Mouse (Mus musculus): ENCODE results near the gene Olfr320. TPM values are rescaled to one million over a fixed set of nuclear protein-coding genes. Genes with fewer than 3 reads are reported as not detected.
"Not testable (repeated sequence)": the region's sequence is repeated elsewhere in the genome, so short reads cannot be mapped to it uniquely, and the experiment has no call there.

Olfr320 gene
- not detected for total RNA-seq (2022)

DNA sequence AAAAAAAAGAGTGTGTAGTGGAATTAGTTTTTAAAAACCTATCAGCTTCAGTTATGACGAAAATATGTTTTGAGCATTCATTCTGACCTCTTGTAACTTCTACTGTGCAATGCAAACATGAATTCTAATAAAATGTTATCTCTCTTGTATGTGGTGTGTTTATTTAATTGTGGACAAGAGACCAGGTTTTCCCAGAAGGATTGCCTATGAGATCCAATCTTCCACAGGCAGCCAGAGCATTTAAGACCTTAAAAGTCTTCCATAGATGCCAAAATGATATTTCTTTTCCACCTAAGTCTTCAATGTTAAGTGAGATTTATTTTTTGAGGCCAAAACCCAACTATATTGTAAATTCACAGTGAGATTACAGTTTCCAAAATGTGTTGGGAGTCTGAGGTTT, at the start of gene Olfr320:
TSS of gene Olfr320 (plus strand) at position 301 of the 400 bp plus-strand sequence.
- DNase-seq (ENCODE audit: low spot score in 2 of 2) = no peak

DNA sequence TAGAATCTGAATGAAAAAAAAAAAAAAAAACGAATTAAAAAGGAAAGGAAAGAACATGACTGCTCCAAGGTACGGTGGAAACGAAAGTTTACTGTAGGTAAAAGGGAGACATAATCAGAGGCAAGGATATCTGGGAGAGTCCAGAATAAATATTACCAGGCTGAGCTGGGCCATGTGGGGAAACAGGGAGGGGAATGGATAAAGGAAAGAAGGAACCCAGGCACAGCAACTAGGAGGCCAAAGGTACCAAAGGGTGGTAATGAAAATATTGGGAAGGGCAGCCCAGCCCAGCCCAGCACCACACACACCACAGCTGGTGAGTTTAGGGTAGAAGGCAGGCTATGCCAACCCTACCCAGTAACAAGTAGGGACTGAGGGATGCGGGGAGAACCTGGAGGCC, 46.0 kb upstream of the Olfr320 start:
- no peak for DNase-seq (ENCODE audit: low spot score in 2 of 2)

DNA sequence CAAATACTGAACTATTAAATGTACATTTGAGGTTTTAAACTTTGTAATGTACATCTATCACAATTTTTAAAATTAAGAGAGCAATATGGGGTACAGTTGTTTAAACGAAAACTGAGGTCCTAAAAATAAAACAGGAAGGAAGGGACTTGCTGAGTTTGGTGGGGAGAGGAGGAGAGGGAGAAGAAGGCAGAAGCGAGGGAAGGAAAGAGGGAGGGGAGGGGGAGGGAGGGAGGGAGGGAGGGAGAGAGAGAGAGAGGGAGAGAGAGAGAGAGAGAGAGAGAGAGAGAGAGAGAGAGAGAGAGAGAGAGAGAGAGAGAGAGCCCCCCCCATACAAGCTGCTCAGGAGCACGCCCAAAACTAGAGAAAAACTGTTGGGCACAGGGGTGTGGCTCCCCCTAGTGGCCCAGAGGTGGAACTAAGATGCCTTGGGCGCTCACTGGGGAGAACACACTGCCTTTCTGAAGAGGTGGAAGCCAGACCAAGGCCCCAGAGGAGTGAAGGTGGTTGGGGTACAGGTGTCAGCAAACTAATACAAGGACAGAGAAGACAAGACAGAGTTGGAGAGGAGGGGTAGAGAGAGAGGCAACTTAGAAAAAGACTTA, 44.4 kb upstream of the Olfr320 start:
- peak in 1 of 2 experiments; percentile 22 for DNase-seq (ENCODE audit: low spot score in 2 of 2)

DNA sequence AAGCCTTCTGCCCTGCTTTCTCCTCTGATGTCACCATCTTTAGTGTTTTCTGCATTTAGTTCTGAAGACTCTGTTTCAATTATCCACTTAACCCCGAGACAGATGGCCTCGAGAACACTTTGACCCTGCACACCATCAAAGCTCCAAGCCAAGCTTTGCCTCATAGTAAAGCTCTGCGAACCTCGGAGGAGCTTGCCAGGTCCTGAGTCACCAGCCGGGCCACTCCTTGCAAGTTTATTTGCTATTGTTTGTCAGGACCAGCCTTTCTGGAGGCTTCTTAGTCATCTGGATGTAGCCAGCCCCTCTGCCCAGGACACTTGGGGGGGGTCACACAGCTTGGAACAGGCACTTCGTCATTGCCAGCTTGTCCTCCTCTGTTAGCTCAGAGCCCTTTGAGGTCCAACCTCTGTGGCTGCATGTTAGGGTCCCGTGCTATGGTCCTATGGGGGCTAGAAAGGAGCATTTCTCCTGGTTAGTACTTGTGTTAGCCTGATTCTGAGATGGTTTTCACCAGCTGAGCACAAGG, 42.7 kb upstream of the Olfr320 start:
- peak; percentile 8 to 19 for DNase-seq (ENCODE audit: low spot score in 2 of 2)

DNA sequence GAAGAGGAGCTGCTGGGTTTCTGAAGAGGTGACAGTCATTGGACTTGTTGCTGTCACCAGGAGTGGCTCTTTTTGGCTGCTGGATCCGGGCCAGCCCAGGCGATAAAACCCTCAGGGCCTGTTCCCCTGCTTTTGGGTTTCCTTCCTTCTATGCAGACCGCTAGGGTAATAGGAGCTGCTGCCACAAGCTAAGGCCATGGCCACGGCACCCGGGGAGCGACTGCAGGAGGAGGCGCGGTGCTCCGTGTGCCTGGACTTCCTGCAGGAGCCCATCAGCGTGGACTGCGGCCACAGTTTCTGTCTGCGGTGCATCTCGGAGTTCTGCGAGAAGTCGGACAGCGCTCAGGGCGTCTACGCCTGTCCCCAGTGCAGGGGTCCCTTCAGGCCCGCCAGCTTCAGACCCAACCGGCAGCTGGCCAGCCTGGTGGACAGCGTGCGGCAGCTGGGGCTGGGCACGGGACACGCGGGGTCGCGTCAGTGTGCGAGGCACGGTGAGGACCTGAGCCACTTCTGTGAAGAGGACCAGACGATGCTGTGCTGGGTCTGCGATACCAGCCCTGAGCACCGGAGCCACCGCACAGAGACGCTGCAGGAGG, 40.5 kb upstream of the Olfr320 start, which contains the start of gene Trim58:
TSS of gene Trim58 (plus strand) at position 194 of the 596 bp plus-strand sequence.
- DNase-seq (ENCODE audit: low spot score in 2 of 2) = no peak

DNA sequence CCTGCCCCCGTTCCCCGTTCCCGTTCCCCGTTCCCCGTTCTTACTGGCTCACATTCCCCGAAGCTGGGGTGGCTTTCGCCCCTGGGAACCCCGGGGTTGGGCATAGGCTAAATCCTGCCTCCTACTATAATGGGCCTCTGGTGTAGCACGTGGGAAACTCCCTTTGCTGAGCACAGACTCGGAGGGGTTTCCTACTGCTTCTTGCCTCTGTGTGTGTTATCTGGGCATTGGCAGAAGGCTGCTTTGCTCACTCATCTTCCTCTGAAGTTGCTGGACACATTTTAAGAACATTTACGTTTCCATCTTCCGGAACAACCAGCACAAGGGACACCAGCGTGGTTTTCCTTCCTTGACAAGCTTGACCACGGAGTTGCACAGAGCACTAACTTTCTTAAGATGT, 39.8 kb upstream of the Olfr320 start:
- no peak for DNase-seq (ENCODE audit: low spot score in 2 of 2)

DNA sequence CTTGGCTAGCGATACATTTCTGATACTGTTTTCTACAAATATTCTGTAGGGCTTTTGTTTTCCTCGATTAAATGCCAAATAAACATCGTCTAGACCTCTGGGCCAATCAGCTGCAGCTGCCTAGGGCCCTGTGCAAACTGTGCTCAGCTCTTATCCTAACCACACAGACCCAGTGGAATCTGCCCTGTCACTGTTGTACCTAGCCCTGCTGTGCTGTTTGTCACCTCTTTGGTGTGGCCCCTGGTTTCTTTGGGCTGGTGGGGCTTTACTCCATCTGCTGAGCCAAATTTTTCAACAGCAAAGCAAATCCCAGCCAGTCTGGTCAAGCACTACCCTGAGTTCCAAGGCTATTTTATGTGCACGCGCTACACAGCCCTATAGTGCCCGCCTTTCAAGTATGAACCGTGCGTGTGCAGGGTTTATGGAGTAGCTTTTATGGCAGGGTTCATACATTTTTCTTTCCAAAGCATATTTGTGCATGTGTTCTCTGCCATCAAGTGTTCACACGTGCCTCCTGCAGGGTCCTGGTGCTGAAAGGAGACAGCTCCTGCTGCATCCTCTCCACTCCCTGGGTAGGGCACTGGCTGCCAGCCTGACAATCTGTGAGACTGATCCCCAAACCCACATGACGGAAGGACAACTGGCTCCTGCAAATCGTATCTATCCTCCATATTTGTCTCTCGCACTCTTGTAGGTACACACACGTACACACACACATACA, 39.1 kb upstream of the Olfr320 start:
- DNase-seq (ENCODE audit: low spot score in 2 of 2) = no peak

DNA sequence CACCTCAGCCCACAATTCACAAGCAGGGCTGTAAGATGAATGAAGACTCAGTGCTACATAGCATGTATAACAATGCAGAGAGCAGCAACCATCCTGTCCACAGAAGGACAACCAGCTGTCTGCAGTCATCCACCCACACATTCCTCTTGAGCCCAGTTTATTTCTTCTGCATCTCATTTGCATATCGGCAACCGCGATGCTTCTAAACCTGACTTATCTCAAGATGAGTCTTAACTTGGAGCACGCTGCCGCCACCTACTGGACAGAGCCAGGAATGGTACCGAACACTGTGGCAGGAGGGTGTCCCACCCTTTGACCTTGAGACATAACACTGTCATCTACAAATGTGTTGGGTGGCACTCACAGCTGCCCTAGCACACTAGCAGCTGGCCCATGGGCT, 37.5 kb upstream of the Olfr320 start:
- no peak for DNase-seq (ENCODE audit: low spot score in 2 of 2)

DNA sequence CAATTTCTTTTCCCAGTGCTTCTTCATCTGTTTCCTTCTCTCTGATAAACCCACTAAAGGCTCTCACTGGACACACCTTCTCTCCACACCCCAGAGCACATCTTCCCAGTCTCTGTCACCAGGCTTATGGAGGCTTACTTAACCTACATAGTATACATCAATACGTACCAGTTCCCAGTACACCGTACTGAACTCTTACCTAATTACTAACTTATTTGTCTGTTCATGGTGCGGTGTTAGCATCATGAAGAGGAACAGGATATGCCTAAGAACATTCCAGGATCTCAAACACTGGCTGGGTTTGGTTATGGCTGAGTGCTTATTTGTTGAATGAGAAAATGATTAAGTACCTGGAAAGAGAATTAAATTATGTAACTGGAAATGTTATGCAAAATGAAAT, 25.7 kb upstream of the Olfr320 start:
- DNase-seq (ENCODE audit: low spot score in 2 of 2) = no peak

DNA sequence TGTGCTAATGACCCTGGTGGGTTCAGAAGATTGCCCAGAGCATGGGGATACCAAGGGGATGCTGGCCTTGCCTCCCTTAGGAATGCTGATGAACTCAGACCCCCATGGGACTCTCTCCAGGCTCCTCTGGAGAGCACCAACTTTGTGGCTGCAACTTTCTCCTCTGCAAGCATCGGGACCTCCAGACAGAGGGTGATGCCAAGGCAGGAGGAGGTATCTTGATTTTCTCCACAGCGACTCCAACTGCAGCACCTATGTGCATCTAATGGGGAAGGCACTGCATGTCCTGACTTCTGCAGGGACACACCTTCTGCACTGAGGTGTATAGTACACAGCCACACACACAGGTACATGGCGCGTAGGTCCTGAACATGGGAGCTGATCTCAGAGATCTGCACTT, 22.3 kb upstream of the Olfr320 start, which contains the start of gene Olfr322:
TSS of gene Olfr322 (plus strand) at position 187 of the 400 bp plus-strand sequence.
- DNase-seq (ENCODE audit: low spot score in 2 of 2) = no peak

DNA sequence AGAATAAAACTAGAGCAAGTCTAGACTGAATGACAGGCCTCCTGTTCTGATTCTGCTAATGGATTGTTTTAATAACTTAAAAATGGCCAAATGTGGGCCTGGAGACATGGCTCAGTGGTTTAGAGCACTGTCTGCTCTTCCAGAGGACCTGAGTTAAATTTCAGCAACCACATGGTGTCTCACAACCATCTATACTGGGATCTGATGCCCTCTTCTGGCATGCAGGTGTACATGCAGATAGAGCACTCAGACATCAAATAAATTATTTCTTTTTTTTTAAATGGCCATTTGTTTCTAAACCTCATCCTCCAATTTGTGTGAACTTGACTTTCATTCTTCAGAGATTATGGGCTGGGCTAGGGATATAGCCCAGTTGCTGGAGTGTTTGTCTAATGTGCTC, 11.6 kb upstream of the Olfr320 start:
- DNase-seq (ENCODE audit: low spot score in 2 of 2) = no peak

DNA sequence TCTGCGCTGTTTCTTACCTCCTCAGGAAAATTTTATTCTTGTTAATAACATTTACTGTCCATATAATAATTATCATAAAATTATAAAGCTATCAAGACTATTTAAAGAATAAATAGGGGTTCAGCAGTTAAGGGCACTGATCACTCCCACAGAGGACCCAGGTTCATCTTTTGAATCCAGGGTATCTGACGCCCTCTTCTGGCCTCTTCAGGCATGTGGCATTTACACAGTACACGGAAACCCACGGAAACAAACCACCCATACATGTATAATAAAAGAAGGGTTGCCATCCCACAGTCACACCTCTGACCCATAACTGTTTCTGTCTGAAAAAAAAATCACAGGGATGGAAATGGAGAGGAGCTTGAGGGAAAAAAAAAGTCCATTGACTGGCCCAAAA, 9.1 kb upstream of the Olfr320 start:
- no peak for DNase-seq (ENCODE audit: low spot score in 2 of 2)

DNA sequence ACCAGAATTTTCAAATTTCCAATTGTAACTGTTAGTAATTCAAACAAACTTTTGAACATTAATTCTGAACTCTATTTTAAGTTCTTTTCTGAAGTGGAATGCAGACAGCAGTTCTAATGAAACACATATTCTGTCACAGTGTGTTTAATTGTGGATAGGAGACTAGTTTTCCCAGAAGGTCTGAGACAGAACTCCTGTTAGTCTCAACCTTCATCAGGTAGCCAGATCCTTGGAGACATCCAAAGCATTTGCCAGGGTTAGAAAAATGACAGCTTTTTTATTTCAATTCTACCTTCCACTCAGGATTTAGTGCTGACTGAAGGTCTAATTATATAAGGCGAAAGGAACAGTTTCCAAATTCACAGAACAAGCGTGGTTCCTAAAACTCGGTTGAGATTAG, 18.0 kb downstream of the Olfr320 start, which contains the start of gene Olfr319:
TSS of gene Olfr319 (plus strand) at position 301 of the 400 bp plus-strand sequence.
- no peak for DNase-seq (ENCODE audit: low spot score in 2 of 2)

DNA sequence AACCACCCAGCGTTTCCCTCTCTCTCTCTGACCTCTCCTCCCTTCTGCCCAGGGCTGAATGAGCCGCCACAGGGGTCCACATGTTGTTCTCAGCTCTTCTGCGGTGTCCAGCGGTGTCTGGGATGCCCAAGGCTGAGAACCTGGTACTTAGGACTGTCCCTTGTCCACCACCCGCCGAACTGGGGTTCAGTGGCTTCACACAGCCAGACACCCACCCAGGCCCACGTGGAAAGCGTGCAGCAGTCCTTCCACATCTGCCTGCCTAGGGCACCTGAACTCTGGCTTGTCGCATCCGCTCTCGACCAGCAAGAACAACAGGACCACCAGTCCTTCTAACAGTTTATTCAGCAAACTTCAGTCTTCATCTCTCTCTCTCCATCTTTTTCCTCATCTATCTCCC, 28.2 kb downstream of the Olfr320 start:
- DNase-seq (ENCODE audit: low spot score in 2 of 2) = no peak

DNA sequence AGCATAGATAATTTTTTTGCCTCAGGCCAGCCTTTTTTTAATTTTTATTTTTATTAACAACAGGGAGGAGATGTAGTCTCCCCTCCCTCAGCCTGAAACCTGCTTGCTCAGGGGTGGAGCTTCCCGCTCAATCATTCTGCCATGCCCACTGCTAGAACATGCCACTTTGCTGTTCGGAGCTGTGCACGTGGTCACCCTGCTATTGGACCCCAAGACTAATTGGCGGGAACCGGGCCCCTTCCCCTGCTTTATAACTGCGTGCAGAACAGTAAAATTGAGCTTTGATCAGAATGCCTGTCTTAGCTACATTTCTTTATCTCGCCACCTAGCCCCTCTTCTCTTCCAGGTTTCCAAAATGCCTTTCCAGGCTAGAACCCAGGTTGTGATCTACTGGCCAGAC, 36.8 kb downstream of the Olfr320 start:
- DNase-seq (ENCODE audit: low spot score in 2 of 2) = not testable (repeated sequence)

DNA sequence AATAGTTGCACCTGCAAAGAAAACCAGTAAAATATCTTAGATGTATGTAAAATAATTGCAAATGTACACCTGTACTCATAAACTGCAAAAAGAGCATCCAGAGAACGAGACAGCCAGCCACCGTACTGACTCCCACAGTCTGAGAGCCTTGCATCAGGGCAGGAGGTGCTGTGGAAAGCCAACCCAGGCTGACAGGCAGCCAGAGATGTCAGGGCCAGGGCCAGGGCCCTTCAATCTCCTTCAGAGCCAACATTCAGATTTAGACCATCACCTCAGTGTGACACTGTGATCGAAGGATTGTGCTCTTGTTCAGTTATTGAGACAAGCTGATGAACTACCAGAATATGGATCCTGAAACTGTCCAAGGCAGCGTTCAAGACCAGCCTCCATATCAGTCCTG, 38.8 kb downstream of the Olfr320 start:
- DNase-seq (ENCODE audit: low spot score in 2 of 2) = no peak

DNA sequence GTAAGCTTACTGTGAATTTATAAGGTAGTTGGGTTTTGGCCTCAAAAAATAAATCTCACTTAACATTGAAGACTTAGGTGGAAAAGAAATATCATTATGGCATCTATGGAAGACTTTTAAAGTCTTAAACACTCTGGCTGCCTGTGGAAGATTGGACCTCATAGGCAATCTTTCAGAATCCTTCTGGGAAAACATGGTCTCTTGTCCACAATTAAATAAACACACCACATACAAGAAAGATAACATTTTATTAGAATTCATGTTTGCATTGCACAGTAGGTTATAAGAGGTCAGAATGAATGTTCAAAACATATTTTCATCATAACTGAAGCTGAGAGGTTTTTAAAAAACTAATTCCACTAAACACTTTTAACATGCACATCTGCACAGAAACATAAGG, 43.0 kb downstream of the Olfr320 start, which contains the start of gene Olfr318:
TSS of gene Olfr318 (minus strand) at position 101 of the 400 bp plus-strand sequence.
- no peak for DNase-seq (ENCODE audit: low spot score in 2 of 2)

DNA sequence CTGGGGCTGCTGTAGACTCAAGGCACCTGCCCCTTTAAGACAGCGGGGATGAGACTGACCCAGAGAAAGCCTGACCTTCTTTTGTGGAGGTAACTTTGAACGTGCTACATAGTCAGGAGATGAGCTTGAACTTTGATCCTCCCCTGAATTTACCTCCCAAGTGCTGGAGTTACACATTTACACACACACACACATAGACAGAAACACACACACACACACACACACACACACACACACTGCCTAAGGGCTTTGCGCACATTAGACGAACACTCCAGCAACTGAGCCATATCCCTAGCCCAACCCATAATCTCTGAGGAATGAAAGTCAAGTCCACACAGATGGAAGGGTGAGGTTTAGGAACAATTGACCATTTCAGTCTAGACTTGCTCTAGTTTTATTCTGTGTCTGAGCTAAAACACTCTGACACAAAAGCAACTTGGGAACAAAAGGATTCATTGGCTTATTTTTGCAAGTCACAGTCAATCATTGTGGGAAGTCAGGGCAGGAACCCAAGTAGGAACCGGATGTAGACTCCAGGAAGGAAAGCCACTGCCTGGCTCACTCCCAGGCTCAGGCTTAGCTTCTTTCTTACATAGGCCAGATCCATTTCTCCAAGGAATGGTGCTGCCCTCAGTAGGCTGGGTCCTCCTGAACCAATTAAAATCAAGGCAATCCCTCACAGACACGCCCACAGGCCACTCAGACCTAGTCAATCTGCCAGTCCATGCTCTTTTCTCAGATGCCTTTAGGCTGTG, 47.2 kb downstream of the Olfr320 start:
- not testable (repeated sequence) for DNase-seq (ENCODE audit: low spot score in 2 of 2)

DNA sequence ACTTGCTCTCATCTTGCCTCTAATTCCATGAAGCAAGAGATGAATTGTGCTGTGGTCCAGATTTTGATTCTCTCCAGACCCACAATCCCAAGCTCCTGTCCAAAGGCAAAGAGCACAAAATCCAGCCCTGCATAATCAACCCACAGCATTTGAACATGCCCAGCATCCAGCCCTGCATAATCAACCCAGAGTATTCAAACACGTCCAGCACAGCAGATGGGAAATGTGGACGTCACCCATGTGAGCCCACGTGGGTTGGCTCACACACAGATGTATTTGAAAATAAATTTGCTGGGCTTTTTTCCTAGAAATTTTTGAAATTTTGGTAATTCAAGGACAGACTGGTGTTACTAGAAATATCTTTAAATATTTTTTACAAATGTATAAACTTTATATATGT, 52.5 kb downstream of the Olfr320 start:
- no peak for DNase-seq (ENCODE audit: low spot score in 2 of 2)
